Mouse (Mus musculus): ENCODE data around the gene Usp39.

DNA sequence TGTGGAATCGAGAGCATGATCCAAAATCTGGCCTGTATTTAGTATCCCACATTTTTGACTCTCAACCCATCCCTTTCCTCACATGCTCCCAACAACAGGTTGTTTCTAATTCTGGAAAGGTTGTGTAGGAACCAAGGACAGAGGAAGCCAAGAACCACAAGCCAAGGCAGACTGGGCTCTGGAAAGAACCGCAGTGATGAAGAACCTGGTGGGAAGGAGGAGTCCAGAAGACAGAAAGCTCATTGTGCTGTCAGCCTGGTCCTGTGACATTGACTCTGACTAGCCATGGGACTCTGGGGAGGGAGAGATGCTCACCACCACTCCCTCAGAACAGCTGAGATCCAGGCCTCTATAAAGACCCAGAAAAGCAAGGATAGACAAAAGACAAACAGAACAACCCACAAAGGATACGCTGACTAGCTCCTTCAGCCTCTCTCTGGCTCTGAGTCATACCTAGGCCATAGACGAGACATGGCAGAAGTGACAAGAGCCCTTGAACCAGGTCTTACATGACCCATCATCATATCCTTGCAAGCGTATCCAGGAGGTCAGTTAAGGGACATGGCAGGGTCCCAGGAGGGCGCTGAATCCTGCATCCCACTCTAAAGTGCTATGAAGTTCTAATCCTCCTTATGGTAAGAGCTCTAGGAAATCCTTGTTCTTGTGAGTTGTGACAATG is 38.3 kb upstream of the Usp39 start:
- TF ChIP-seq CTCF (conservative IDR thresholded peaks at IDR 0.05; ENCODE audit: low read length) (no peak), POU5F1 (IDR thresholded peaks at IDR 0.05; ENCODE audit: borderline replicate concordance, low read length) (no peak)

All from E14TG2a.4 (cell line).